Mouse (Mus musculus): ENCODE data around the gene Atxn7l3. TPM values are rescaled to one million over a fixed set of nuclear protein-coding genes. Genes with fewer than 3 reads are reported as not detected.

Atxn7l3 gene
- total and polyA plus RNA-seq, 3 experiments = 17.4 to 21.7 (median 19.0) TPM

DNA sequence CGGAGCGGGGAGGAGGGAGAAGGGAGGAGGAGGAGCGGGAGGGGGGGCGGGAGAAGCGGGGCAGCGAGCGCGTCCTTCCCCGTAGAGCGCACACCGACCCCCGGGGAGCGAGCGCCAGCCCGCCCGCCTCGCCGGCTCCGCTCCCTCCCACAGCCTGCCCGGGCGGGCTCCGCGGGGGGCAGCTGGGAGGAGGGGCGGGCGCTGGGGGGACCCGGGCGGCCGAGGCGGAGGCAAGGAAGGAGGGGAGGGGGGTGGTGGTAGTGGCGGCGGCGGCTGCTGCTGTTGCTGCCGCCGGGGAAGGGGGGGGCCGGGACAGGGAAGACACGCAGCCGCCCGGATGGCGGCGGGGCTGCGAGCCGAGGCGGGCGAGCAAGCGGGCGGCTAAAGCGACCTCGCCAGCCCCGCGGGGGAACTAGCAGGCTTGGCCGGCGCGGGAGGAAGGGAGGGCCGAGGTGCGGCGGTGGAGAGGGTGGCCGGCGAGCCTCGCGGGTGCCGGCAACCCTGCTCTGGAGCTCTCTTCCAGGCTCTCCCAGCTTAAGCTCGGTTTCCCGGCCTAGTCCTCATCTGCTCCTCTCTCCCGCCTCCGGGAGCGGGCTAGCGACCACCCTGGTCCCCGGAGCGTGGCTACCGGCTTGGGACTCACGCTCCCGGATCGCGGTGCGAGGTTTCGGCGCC is 21.6 kb upstream of the Atxn7l3 start:
- no peaks in the 10 kb centered on the region for H3K27me3 ChIP-seq (ENCODE audit: control insufficient read depth, insufficient read depth, low read length)
- peak; percentile 87 to 90 for DNase-seq
- no peaks in the 10 kb centered on the region; the same call in 1 of the 2 replicates for H3K36me3 ChIP-seq (ENCODE audit: control insufficient read depth, insufficient read depth, low read length)
- H3K27ac ChIP-seq = peak overlapping the region; percentile 98
- H3K9ac ChIP-seq (ENCODE audit: low read depth, low read length) = peak overlapping the region; percentile 100
- peak overlapping the region; percentile 99 for H3K4me3 ChIP-seq
- H3K4me1 ChIP-seq (ENCODE audit: control insufficient read depth, insufficient read depth, low read length) = peaks cover 3% of the 10 kb centered on the region; the same call in 1 of the 2 replicates
- TF ChIP-seq POLR2A (IDR thresholded peaks at IDR 0.05; ENCODE audit: insufficient read depth, low read depth, low read length) = no peak
- no peak for TF ChIP-seq CTCF (IDR thresholded peaks at IDR 0.05)
- 0 out of 2 replicates have a peak, but pooled peaks have one; percentile 4 for TF ChIP-seq EP300 (IDR thresholded peaks at IDR 0.05; ENCODE audit: insufficient read depth, low read depth, low read length)
- no peaks in the 10 kb centered on the region for H3K79me2 ChIP-seq (replicated peaks; ENCODE audit: control insufficient read depth, insufficient read depth, low read length)
- WGBS = under 1% methylated on average over 39 of the region's 77 CpGs
- intact Hi-C loops (cut with DNase I) = loop anchor here (2.0 kb wide), 1 partner anchor 21 kb away; the partner anchor contains the start of gene Atxn7l3

DNA sequence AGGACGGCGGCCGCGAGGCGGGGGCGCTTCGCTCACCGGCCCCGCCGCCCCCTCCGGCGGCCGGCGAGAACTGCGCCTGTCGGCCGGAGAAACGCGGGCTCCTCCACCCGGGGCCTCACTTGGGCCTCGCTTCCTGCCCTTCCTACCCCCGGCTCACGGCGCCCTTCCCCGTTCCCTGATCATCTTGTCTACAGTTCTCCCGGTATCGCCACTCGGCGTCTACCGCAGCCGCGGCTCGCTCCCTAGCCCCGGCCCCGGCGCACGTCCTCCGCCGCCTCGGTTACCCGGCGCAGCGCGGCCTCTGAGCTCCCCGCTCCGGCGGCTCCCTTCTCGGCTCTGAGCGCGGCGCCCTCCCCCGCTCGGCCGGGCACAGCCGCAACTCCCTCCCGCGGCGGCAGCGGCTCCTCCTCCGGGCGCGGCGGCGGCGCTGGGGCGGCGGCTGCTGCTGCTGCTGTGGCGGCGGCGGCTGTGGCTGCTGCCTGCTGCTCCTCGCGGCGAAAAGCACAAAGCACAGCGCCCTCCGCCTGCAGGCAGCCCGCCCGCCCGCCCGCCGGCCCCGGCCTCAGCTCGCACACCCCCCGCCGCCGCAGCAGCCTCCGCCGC is 21.0 kb upstream of the Atxn7l3 start:
- peak overlapping the region; percentile 95 for H3K9ac ChIP-seq (ENCODE audit: low read depth, low read length)
- intact Hi-C loops (cut with DNase I) = loop anchor here (2.0 kb wide), 1 partner anchor 21 kb away; the partner anchor contains the start of gene Atxn7l3
- under 1% methylated on average over 87 of the region's 87 CpGs for WGBS
- no peaks in the 10 kb centered on the region; the same call in 1 of the 2 replicates for H3K36me3 ChIP-seq (ENCODE audit: control insufficient read depth, insufficient read depth, low read length)
- no peaks in the 10 kb centered on the region for H3K27me3 ChIP-seq (ENCODE audit: control insufficient read depth, insufficient read depth, low read length)
- peak overlapping the region; percentile 99 for H3K4me3 ChIP-seq
- peak in 1 of 2 experiments; percentile 83 for DNase-seq
- no peaks in the 10 kb centered on the region for H3K79me2 ChIP-seq (replicated peaks; ENCODE audit: control insufficient read depth, insufficient read depth, low read length)
- peaks cover 3% of the 10 kb centered on the region; the same call in 1 of the 2 replicates for H3K4me1 ChIP-seq (ENCODE audit: control insufficient read depth, insufficient read depth, low read length)
- TF ChIP-seq POLR2A (IDR thresholded peaks at IDR 0.05; ENCODE audit: insufficient read depth, low read depth, low read length) (no peak), EP300 (IDR thresholded peaks at IDR 0.05; ENCODE audit: insufficient read depth, low read depth, low read length) (no peak), CTCF (IDR thresholded peaks at IDR 0.05) (peak; percentile 57)
- peak overlapping the region; percentile 98 for H3K27ac ChIP-seq

DNA sequence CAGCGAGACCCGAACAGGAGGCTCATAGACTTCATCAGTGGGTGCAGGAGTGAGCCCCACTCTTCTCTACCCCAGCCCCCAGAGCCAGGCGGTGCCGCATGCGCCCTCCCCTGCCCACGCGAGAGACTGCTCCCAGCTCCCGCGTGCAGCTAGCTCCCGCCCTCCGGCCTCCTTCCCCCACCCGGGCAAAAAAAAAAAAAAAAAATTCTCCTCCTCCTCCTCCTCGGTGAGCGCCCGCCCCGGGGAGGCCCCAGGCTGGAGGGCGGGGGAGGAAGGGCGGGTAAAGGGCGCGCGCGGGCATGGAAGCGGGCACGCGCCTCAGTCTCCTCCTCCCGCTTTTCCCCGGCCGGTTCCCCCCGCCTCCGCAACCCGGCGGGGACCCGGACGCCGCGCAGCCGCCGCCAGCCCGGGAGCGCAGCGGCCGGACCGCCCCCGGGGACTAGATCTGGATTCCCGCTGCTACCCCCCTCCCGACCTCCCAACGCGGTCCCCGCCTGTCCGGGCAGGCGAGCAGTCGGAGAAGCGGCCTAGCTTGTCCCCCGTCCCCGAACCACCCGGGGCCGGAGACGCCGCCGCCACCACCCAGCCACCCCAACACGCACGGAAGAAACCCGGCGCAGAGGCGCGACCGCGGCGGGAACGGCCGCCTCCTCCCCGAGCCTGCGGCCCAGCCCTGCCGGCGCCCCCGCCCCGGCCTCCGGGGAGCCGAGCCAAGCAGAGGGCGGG is 20.3 kb upstream of the Atxn7l3 start:
- Histone ChIP-seq H3K4me1 (ENCODE audit: control insufficient read depth, insufficient read depth, low read length) (peaks cover 3% of the 10 kb centered on the region; the same call in 1 of the 2 replicates), H3K27me3 (ENCODE audit: control insufficient read depth, insufficient read depth, low read length) (no peaks in the 10 kb centered on the region), H3K27ac (peak overlapping the region; percentile 98), H3K36me3 (ENCODE audit: control insufficient read depth, insufficient read depth, low read length) (no peaks in the 10 kb centered on the region; the same call in 1 of the 2 replicates), H3K79me2 (replicated peaks; ENCODE audit: control insufficient read depth, insufficient read depth, low read length) (no peaks in the 10 kb centered on the region), H3K4me3 (peak overlapping the region; percentile 99), H3K9ac (ENCODE audit: low read depth, low read length) (peak overlapping the region; percentile 95)
- intact Hi-C loops (cut with DNase I) = loop anchor here (1.0 to 2.0 kb wide), 2 partner anchors 20 to 91 kb away; partner anchors contain the start of genes Atxn7l3 and Slc25a39
- TF ChIP-seq CTCF (IDR thresholded peaks at IDR 0.05) (peak; percentile 40; the same call in 1 of the 2 replicates), EP300 (IDR thresholded peaks at IDR 0.05; ENCODE audit: insufficient read depth, low read depth, low read length) (0 out of 2 replicates have a peak, but pooled peaks have one; percentile 34), POLR2A (IDR thresholded peaks at IDR 0.05; ENCODE audit: insufficient read depth, low read depth, low read length) (0 out of 2 replicates have a peak, but pooled peaks have one; percentile 49)
- under 1% methylated on average over 72 of the region's 80 CpGs for WGBS
- DNase-seq = peak; percentile 96

DNA sequence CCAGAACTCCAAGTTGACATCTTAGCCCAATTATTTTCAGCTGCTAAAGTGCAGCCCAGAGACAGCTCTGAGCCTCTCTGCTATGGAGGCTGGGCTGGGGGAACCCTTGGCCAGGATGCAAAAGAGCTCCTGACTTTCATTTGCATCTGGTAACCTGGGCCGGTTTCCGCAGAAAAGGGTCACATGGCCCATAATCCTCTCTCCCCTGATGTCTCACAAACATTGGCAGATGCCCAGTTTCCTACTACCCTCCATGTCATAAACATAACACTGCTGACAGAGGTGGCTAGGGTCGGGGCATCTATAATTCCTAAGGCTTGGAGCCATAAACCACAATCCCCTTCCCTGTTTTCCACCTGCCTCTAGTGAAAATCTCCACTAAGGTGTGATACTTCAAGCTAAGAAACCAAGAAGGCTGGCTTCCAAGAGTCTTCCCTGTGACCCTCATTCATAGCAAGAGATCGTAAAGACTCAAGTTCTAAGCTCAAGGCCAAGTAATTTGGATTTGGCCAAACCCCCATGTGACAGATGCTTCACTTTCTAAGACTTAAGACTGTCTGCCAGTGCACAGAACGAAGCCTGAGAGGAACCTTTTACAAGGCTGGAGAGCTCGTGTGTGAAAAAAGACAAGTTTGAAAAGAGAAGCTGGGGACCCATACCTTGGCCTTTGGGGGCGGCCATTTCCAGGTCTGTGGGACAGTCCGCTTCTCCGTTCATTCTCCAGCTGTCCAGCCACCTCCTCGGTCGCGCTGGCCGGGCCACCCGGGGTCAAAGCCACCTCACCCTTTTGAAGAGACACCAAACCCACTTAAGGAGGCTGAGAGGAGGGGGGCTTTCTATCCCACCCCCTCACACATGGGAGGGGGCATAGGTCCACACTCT is 19.5 kb upstream of the Atxn7l3 start:
- H3K27me3 ChIP-seq (ENCODE audit: control insufficient read depth, insufficient read depth, low read length) = no peaks in the 10 kb centered on the region
- peak in 1 of 2 experiments; percentile 21 for DNase-seq
- H3K4me3 ChIP-seq = peak overlapping the region; percentile 99
- peaks cover 3% of the 10 kb centered on the region; the same call in 1 of the 2 replicates for H3K4me1 ChIP-seq (ENCODE audit: control insufficient read depth, insufficient read depth, low read length)
- peak overlapping the region; percentile 34 for H3K9ac ChIP-seq (ENCODE audit: low read depth, low read length)
- peak overlapping the region; percentile 98 for H3K27ac ChIP-seq
- no peaks in the 10 kb centered on the region; the same call in 1 of the 2 replicates for H3K36me3 ChIP-seq (ENCODE audit: control insufficient read depth, insufficient read depth, low read length)
- no peak for TF ChIP-seq CTCF (IDR thresholded peaks at IDR 0.05)
- no peak for TF ChIP-seq EP300 (IDR thresholded peaks at IDR 0.05; ENCODE audit: insufficient read depth, low read depth, low read length)
- no peak for TF ChIP-seq POLR2A (IDR thresholded peaks at IDR 0.05; ENCODE audit: insufficient read depth, low read depth, low read length)
- intact Hi-C loops (cut with DNase I) = loop anchor here (1.0 to 2.0 kb wide), 2 partner anchors 19 to 91 kb away; partner anchors contain the start of genes Atxn7l3 and Slc25a39
- WGBS = 21% methylated on average over 14 of the region's 14 CpGs
- H3K79me2 ChIP-seq (replicated peaks; ENCODE audit: control insufficient read depth, insufficient read depth, low read length) = no peaks in the 10 kb centered on the region

DNA sequence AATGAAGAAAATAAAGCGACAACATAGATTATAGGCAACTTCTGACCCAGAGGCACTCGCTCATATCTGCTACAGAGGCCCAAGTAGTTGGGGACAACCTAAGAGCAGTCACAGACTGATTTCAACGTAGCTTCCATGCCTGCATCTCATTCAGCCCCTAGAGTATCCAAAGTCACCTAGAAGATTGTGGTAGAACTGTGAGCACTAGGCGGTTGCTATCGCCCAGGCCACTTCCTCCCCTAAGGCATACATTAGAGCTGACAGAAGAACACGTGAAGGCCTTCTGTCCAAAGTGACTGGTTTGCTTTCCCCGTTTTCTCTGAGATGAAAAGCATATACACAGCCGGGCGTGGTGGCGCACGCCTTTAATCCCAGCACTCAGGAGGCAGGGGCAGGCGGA is 17.9 kb upstream of the Atxn7l3 start:
- Histone ChIP-seq H3K79me2 (replicated peaks; ENCODE audit: control insufficient read depth, insufficient read depth, low read length) (no peaks in the 10 kb centered on the region), H3K27ac (no peak overlapping the region), H3K4me3 (no peak overlapping the region), H3K4me1 (ENCODE audit: control insufficient read depth, insufficient read depth, low read length) (peaks cover 5% of the 10 kb centered on the region; the same call in 1 of the 2 replicates), H3K36me3 (ENCODE audit: control insufficient read depth, insufficient read depth, low read length) (no peaks in the 10 kb centered on the region; the same call in 1 of the 2 replicates), H3K27me3 (ENCODE audit: control insufficient read depth, insufficient read depth, low read length) (no peaks in the 10 kb centered on the region), H3K9ac (ENCODE audit: low read depth, low read length) (no peak overlapping the region)
- 91% methylated on average over 12 of the region's 12 CpGs for WGBS
- no peak for DNase-seq
- intact Hi-C loops (cut with DNase I) = no loop called here
- TF ChIP-seq POLR2A (IDR thresholded peaks at IDR 0.05; ENCODE audit: insufficient read depth, low read depth, low read length) = no peak
- no peak for TF ChIP-seq CTCF (IDR thresholded peaks at IDR 0.05)
- TF ChIP-seq EP300 (IDR thresholded peaks at IDR 0.05; ENCODE audit: insufficient read depth, low read depth, low read length) = no peak

Data from heart, adult 2 months (tissue).